Mouse (Mus musculus) embryonic fibroblast, embryonic 13.5 days (primary cell): ENCODE measurements around the gene Mef2b. TPM values are rescaled to one million over a fixed set of nuclear protein-coding genes. Genes with fewer than 3 reads are reported as not detected.

Experiments
- H3K27ac ChIP-seq: 2 replicates; pipeline ENCODE4 v1.5.1; 2012; ENCODE audit warnings: low read length, control low read depth, inconsistent platforms; ENCODE audit not compliant: insufficient read depth
- H3K4me1 ChIP-seq: 2 replicates; pipeline ENCODE4 v1.6.1; 2011; ENCODE audit warnings: low read length; ENCODE audit not compliant: control insufficient read depth, insufficient read depth
- H3K4me3 ChIP-seq: 2 replicates; pipeline ENCODE4 v1.5.1; 2011; ENCODE audit warnings: mild to moderate bottlenecking, control low read depth, low read length; ENCODE audit not compliant: insufficient read depth
- CTCF ChIP-seq: IDR thresholded peaks from 2 replicates; pipeline ENCODE4 v1.5.1; 2011; ENCODE audit warnings: mild to moderate bottlenecking, control low read depth, low read length, moderate library complexity, borderline replicate concordance; ENCODE audit not compliant: insufficient read depth
- POLR2A ChIP-seq: IDR thresholded peaks from 2 replicates; pipeline ENCODE4 v1.6.1; 2011; ENCODE audit warnings: low read depth, mild to moderate bottlenecking, control low read depth, low read length, moderate library complexity
- polyA plus RNA-seq: library from polyadenylated mRNA; stranded (reverse); fragments of >200 nt; gene quantifications from 2 replicates; pipeline ENCODE4 v1.2.4, GENCODE M21; 2011; ENCODE audit warnings: low read depth; ENCODE audit not compliant: missing spikeins, insufficient read length

The Mef2b gene
- polyA plus RNA-seq, 1 experiment = not detected

GRCm38 (mm10) chr8:70158069-70158853, 18.8 kb downstream of the Mef2b start:
- Histone ChIP-seq H3K4me3 (peak overlapping the region; percentile 27; the same call in 1 of the 2 replicates), H3K27ac (no peak overlapping the region), H3K4me1 (no peaks in the 10 kb centered on the region)
- TF ChIP-seq CTCF = no peak
- no peak for TF ChIP-seq POLR2A

GRCm38 (mm10) chr8:70159211-70159610, 19.7 kb downstream of the Mef2b start:
- Histone ChIP-seq H3K4me1 (no peaks in the 10 kb centered on the region), H3K4me3 (no peak overlapping the region), H3K27ac (no peak overlapping the region)
- TF ChIP-seq CTCF = no peak
- TF ChIP-seq POLR2A = no peak

DNA sequence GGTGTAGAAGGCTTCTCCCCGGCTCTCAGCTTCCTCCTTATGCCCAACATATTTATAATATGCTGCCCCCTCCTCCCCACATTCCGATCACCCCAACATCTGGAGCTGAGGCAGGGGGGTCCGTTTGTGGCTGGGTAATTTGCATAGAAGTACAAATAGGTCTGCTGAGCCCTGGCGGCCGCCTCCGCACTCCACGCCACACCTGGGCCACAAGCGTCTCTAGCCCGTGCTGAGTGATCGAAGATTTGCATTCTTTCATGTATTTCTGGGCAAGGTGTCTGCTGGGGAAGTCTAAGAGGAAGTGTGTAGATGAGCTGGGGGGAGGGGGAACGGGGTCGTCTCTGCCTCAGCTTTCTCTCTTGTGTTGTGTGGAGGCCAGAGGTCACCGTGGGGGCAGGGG, 20.5 kb downstream of the Mef2b start:
- H3K27ac ChIP-seq = no peak overlapping the region
- no peaks in the 10 kb centered on the region for H3K4me1 ChIP-seq
- no peak overlapping the region for H3K4me3 ChIP-seq
- TF ChIP-seq POLR2A = no peak
- TF ChIP-seq CTCF = no peak

GRCm38 (mm10) chr8:70163316-70163715, 23.8 kb downstream of the Mef2b start:
- TF ChIP-seq POLR2A = no peak
- no peak for TF ChIP-seq CTCF
- Histone ChIP-seq H3K4me3 (no peak overlapping the region), H3K27ac (no peak overlapping the region), H3K4me1 (no peaks in the 10 kb centered on the region)

DNA sequence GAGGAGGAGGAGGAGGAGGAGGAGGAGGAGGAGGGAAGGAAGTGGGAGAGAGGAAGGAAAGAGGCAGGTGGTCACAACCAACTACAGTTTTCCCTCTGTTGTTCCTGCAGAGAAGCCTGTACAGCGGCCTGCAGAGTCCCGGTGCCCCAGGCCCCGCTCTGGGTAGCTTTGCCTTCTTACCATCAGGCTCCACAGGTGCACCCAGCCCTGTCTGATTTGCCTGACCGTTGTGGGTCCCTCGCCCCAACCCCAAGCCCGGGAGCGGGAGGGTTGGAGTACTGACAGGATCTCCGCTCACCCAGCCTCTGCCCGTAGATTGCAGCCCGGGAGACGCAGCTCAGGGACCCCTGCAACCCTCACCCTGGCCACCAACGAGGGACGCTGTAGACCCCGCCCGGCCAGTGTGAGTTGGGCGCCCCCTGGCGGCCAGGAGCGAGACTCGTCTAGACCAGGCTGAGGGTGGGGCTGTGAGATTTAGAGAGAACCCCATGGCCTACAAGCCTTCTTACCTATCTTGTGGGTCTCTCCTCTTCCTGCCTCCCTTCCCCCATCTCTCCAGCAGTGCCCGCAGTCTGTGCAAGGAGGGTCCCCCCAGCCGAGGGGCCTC, 27.1 kb downstream of the Mef2b start:
- Histone ChIP-seq H3K4me1 (no peaks in the 10 kb centered on the region), H3K27ac (no peak overlapping the region), H3K4me3 (no peak overlapping the region)
- TF ChIP-seq CTCF (peak; percentile 78), POLR2A (no peak)

- Histone ChIP-seq H3K4me3 (no peak overlapping the region), H3K27ac (no peak overlapping the region), H3K4me1 (0 out of 2 replicates have a peak, but pooled peaks cover 3% of the 10 kb centered on the region)
- TF ChIP-seq CTCF (no peak), POLR2A (no peak)
Measured at GRCm38 (mm10) chr8:70170116-70170515, 30.6 kb downstream of the Mef2b start.

- H3K4me3 ChIP-seq = no peak overlapping the region
- TF ChIP-seq CTCF = no peak
- TF ChIP-seq POLR2A = no peak
- H3K4me1 ChIP-seq = 0 out of 2 replicates have a peak, but pooled peaks cover 3% of the 10 kb centered on the region
- no peak overlapping the region for H3K27ac ChIP-seq
Measured at GRCm38 (mm10) chr8:70170748-70171147, 31.2 kb downstream of the Mef2b start.

- Histone ChIP-seq H3K27ac (no peak overlapping the region), H3K4me3 (no peak overlapping the region), H3K4me1 (0 out of 2 replicates have a peak, but pooled peaks cover 3% of the 10 kb centered on the region)
- TF ChIP-seq POLR2A (no peak), CTCF (no peak)
Measured at GRCm38 (mm10) chr8:70171240-70171639, 31.7 kb downstream of the Mef2b start.

DNA sequence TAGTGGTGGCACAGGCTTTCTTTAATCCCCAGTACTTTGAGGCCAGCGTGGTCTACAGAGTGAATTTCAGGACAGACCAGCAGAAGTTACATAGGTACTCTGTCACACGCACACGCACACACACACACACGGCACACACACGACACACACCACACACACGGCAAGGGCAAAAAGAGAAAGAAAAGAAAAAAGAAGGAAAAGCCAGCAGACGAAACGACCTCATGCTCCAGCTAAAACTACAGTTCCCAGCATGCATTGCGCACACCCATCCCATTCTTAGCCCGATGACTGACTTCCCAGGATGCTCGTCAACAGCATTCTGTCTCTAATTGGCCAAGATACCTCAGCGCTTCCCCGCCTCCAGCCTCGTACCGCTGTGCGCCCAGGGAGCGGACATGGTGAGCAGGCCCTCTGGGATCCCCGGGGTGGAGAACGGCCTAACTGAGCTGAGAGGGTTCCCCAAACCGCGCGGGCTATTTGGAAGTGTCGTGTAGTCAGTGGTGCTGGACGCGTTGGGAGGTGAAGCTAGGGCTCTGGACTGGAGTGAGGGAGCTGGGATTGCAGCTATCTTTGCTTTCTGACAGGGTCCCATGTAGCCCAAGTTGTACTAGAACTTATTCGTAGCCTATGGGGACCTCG, 32.7 kb downstream of the Mef2b start, which contains the start of gene Tmem161a:
Gene Tmem161a (plus strand): TSS at position 314 of the 639 bp plus-strand sequence.
- TF ChIP-seq CTCF (no peak), POLR2A (peak; percentile 89)
- Histone ChIP-seq H3K4me1 (0 out of 2 replicates have a peak, but pooled peaks cover 3% of the 10 kb centered on the region), H3K4me3 (peak within 1 kb of the TSS; percentile 76), H3K27ac (0 out of 2 replicates have a peak within 1 kb of the TSS, but pooled peaks have one; percentile 3)
